Mouse (Mus musculus) CH12.LX (cell line): ENCODE measurements around the gene Dmtf1.

Source experiments
- CHD1 ChIP-seq: IDR thresholded peaks from 2 replicates; pipeline ENCODE4 v1.6.1; 2012; ENCODE audit warnings: low read depth, low read length, improper control_type of control experiment, inconsistent platforms
- CTCF ChIP-seq, 2 experiments: IDR thresholded peaks in 1 of 2; conservative IDR thresholded peaks in 1 of 2; 2 replicates each; pipeline ENCODE4 v1.5.1; 2011 to 2012; ENCODE audit warnings: low read depth in 2 of 2, low read length in 2 of 2, improper control_type of control experiment in 1 of 2, inconsistent platforms in 1 of 2, mild to moderate bottlenecking in 1 of 2, moderate library complexity in 1 of 2
- EP300 ChIP-seq: IDR thresholded peaks from 2 replicates; pipeline ENCODE4 v1.6.1; 2011; ENCODE audit warnings: low read length, improper control_type of control experiment
- HCFC1 ChIP-seq: IDR thresholded peaks from 2 replicates; pipeline ENCODE4 v1.6.1; 2012; ENCODE audit warnings: low read depth, mild to moderate bottlenecking, inconsistent platforms, low read length, improper control_type of control experiment
- POLR2A ChIP-seq: IDR thresholded peaks from 2 replicates; pipeline ENCODE4 v1.6.1; 2011; ENCODE audit warnings: low read depth, mild to moderate bottlenecking, improper control_type of control experiment, low read length

DNA sequence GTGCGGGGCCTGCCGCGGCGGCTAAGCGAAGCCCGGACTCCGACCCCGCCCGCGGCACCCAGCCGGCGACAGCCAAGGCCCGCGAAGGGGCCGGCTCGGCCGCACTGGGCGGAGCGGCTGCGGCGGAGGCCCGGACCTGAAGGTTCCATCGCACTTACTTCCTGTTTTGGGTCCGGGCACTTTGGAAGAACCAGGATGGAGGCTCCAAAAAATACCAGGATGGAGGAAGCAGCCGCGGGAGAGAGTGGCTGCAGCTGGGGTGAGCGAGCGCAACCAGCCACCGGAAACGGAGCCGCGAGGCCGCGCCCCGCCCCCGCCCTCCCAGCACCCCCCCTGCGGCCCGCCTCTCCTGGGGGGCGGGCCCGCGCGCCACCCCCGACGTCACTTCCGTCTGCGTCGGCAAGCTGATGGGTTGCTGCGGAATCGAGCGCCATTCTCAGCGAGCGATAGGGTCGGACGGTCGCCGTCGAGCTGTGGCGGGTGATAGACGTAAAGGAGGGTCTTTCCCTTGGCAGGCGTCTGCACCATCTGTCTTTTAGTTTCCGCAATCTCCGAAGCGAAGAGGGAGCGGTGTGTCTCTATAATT is at the start of gene Dmtf1:
- TF ChIP-seq CHD1 (no peak), EP300 (no peak), CTCF (conservative IDR thresholded peaks at IDR 0.05 in 1 of 2, IDR thresholded peaks at IDR 0.05 in 1 of 2; ENCODE audit: low read depth in 2 of 2, low read length in 2 of 2) (no peak), POLR2A (peak; percentile 100), HCFC1 (peak; percentile 78)
